Mouse (Mus musculus): ENCODE measurements at regions not wholly inside any gene's neighbourhood (a gene's known extent, or its start where the extent isn't known, plus 50 kb on each side); places are given as distances from the start of the nearest gene placed in this dataset.

DNA sequence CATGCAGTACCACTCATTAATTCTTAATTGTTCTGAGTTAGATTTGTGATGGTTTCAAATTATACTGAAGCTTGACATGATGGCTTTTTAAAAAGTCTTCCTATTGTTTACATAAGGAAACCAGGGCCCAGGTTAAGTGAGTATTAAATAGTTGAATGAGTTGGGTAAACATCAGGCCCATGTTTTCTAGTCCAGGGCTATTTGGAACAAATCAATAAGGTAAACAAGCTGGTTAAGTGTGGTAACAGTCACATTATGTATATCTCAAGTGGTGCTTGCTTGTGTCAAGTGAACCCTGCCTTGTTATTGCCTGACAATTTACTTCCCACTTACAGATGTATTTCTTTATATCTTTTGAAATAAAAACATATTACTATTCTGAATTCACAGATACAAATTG, 144.7 kb upstream of the Ubash3b start:
- no peak for TF ChIP-seq POLR2A (IDR thresholded peaks at IDR 0.05; ENCODE audit: insufficient read depth, low read depth, low read length)
- no peak for TF ChIP-seq CTCF (IDR thresholded peaks at IDR 0.05; ENCODE audit: insufficient read depth, low read depth, low read length)
- H3K4me3 ChIP-seq (ENCODE audit: insufficient read depth, low read depth, low read length): no peak overlapping the region
- H3K4me1 ChIP-seq (ENCODE audit: control insufficient read depth, insufficient read depth, low read length): peaks cover 4% of the 10 kb centered on the region; the same call in 1 of the 2 replicates
- H3K27ac ChIP-seq (ENCODE audit: insufficient read depth, low read depth, low read length): no peak overlapping the region

DNA sequence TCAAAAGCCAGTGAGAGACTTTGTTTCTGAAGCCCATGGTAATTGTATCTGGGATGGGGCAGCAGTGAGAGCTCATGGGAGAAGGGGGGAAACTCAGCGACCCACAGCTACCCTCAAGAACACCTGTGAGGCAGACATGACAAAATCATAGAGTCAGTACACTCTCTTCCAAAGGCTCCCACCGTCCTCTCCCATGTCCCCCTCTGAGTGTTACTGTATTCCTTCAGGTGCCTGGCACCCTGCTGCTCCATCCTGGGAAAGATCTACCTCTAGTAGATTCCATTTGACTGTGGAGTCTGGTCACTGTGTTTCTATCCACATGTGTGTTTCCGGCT, 142.0 kb upstream of the Ubash3b start:
- H3K4me1 ChIP-seq (ENCODE audit: control insufficient read depth, insufficient read depth, low read length): peaks cover 4% of the 10 kb centered on the region; the same call in 1 of the 2 replicates
- H3K27ac ChIP-seq (ENCODE audit: insufficient read depth, low read depth, low read length): no peak overlapping the region
- no peak for TF ChIP-seq POLR2A (IDR thresholded peaks at IDR 0.05; ENCODE audit: insufficient read depth, low read depth, low read length)
- no peak for TF ChIP-seq CTCF (IDR thresholded peaks at IDR 0.05; ENCODE audit: insufficient read depth, low read depth, low read length)
- WGBS: 36% methylated on average over 3 of the region's 3 CpGs
- no peak overlapping the region for H3K4me3 ChIP-seq (ENCODE audit: insufficient read depth, low read depth, low read length)

- 20% methylated on average over 8 of the region's 8 CpGs for WGBS
- H3K27ac ChIP-seq (ENCODE audit: insufficient read depth, low read depth, low read length): no peak overlapping the region
- TF ChIP-seq POLR2A (IDR thresholded peaks at IDR 0.05; ENCODE audit: insufficient read depth, low read depth, low read length): no peak
- no peak for TF ChIP-seq CTCF (IDR thresholded peaks at IDR 0.05; ENCODE audit: insufficient read depth, low read depth, low read length)
- H3K4me3 ChIP-seq (ENCODE audit: insufficient read depth, low read depth, low read length): no peak overlapping the region
- H3K4me1 ChIP-seq (ENCODE audit: control insufficient read depth, insufficient read depth, low read length): peaks cover 4% of the 10 kb centered on the region; the same call in 1 of the 2 replicates
These were observed 141.5 kb upstream of the Ubash3b start for GRCm38 (mm10) chr9:41302809-41303493.

DNA sequence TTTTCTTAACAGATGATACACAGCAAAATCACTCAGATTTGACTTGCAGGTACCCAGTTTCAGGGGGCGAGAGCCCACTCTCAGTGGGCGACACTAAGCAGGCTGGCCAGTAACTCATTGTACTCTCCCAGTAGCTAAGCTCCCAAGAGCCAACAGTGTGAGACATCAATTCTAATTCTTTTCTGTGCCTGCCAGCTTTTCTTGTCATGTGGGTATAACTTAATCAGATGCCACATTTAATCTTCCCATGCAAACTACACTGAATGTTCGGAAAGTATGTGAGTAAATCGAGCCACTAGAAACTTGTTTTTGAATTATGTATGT, 124.6 kb upstream of the Ubash3b start:
- no peak for TF ChIP-seq CTCF (IDR thresholded peaks at IDR 0.05; ENCODE audit: insufficient read depth, low read depth, low read length)
- TF ChIP-seq POLR2A (IDR thresholded peaks at IDR 0.05; ENCODE audit: insufficient read depth, low read depth, low read length): no peak
- Histone ChIP-seq H3K27ac (ENCODE audit: insufficient read depth, low read depth, low read length) (no peak overlapping the region), H3K4me1 (ENCODE audit: control insufficient read depth, insufficient read depth, low read length) (no peaks in the 10 kb centered on the region), H3K4me3 (ENCODE audit: insufficient read depth, low read depth, low read length) (no peak overlapping the region)
- WGBS: 82% methylated on average over 4 of the region's 4 CpGs

DNA sequence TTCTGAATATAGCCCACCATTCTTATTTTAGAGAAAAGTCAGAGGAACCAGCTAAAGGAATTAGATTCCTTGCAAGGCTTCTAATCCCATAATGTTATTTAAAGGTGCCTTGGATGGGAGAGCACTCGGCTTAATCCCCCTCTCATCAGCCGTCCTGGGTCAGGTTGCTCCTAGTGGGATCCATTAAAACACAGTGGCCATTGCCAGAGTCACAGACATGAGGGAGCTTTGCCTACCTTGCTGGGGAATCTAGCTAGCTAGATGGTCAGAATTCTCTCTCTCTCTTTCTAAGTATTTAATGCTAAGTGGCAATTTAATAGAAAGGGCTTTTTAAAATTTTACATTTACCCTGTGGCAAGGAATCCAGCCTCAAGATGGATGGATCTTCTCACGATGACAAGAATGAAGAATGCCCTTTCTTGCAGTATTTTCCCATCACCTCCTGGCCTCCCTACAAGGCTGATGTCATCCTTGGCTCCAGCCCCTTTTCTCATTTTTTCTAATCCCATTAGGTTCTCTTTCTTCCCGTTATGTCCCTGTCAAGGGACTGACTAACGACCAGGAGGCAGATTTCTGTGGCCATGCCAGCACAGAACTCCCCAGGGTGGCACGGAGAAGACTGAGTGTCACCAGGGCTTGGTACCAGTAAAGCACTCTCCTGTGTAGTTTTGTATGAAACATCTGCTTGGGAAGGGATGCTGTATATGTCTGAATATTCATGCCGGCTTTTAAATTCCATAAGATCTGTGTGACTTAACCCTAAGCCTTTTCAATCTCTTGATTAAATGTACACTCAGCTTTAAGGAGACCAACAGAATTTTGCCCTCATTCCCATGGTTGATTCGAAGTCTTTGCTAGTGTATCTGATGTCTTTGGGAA, 124.0 kb upstream of the Ubash3b start:
- H3K4me3 ChIP-seq (ENCODE audit: insufficient read depth, low read depth, low read length): no peak overlapping the region
- no peak for TF ChIP-seq CTCF (IDR thresholded peaks at IDR 0.05; ENCODE audit: insufficient read depth, low read depth, low read length)
- no peak for TF ChIP-seq POLR2A (IDR thresholded peaks at IDR 0.05; ENCODE audit: insufficient read depth, low read depth, low read length)
- H3K27ac ChIP-seq (ENCODE audit: insufficient read depth, low read depth, low read length): no peak overlapping the region
- 54% methylated on average over 8 of the region's 8 CpGs for WGBS
- no peaks in the 10 kb centered on the region for H3K4me1 ChIP-seq (ENCODE audit: control insufficient read depth, insufficient read depth, low read length)

- TF ChIP-seq CTCF (IDR thresholded peaks at IDR 0.05; ENCODE audit: insufficient read depth, low read depth, low read length) (no peak), POLR2A (IDR thresholded peaks at IDR 0.05; ENCODE audit: insufficient read depth, low read depth, low read length) (no peak)
- peaks cover 10% of the 10 kb centered on the region for H3K4me1 ChIP-seq (ENCODE audit: control insufficient read depth, insufficient read depth, low read length)
- WGBS: 88% methylated on average over 2 of the region's 2 CpGs
- no peak overlapping the region for H3K4me3 ChIP-seq (ENCODE audit: insufficient read depth, low read depth, low read length)
- no peak overlapping the region for H3K27ac ChIP-seq (ENCODE audit: insufficient read depth, low read depth, low read length)
These were observed 116.2 kb upstream of the Ubash3b start for GRCm38 (mm10) chr9:41277726-41278125.

DNA sequence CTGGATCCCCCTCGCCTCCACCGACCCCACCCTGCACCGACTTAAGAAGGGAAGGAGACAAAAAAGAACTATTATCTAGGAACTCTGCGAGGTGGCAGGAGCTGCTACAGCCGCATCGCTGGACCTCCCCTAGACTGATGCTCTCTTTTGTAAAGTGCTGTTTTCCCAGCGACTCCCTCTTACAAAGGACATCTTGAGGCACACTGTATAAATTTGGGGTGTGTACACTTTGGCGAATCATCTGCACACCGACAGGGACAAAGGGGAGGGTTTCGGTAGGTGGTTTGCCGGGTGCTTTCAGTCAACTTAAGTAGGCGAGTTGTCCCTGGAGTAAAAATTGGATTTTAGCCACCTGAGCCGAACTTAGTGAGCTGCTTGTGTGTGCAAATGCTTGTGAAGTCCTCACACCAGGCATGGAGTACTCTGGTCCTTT, 112.4 kb upstream of the Ubash3b start:
- TF ChIP-seq CTCF (IDR thresholded peaks at IDR 0.05; ENCODE audit: insufficient read depth, low read depth, low read length) (no peak), POLR2A (IDR thresholded peaks at IDR 0.05; ENCODE audit: insufficient read depth, low read depth, low read length) (no peak)
- Histone ChIP-seq H3K4me1 (ENCODE audit: control insufficient read depth, insufficient read depth, low read length) (peaks cover 10% of the 10 kb centered on the region), H3K4me3 (ENCODE audit: insufficient read depth, low read depth, low read length) (peak overlapping the region; percentile 35; the same call in 1 of the 2 replicates), H3K27ac (ENCODE audit: insufficient read depth, low read depth, low read length) (peak overlapping the region; percentile 13; the same call in 1 of the 2 replicates)
- WGBS: 5% methylated on average over 13 of the region's 13 CpGs

DNA sequence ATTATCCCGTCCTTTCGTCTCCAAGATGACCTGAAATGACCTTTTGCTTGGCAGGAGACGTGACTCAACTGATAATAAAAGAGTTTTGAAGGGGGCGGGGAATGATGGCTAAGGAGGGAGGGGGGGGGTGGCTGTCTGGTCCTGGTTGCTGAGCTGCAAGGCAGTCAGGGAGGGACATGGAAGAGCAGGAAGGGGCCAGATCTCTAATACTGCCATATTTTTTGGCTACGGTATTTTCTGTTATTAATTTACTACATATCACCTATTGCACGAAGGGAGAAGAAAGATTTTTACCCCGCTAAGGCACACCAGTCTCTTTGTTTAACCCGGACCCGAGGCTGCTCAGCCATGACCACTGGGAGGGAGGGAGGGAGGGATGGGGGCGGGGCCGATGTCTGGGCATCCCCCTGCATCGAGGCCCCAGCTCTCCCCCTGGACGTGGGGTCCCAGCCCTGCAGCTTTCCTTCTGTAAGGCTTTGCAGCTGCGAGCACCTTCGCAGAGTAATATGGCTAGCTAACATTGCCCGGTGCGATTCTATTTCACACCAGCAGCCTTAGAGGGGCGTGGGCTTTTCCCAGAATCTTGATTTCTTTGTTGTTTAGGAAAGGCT, 111.8 kb upstream of the Ubash3b start:
- Histone ChIP-seq H3K27ac (ENCODE audit: insufficient read depth, low read depth, low read length) (peak overlapping the region; percentile 13; the same call in 1 of the 2 replicates), H3K4me3 (ENCODE audit: insufficient read depth, low read depth, low read length) (peak overlapping the region; percentile 35), H3K4me1 (ENCODE audit: control insufficient read depth, insufficient read depth, low read length) (peaks cover 10% of the 10 kb centered on the region)
- TF ChIP-seq CTCF (IDR thresholded peaks at IDR 0.05; ENCODE audit: insufficient read depth, low read depth, low read length) (no peak), POLR2A (IDR thresholded peaks at IDR 0.05; ENCODE audit: insufficient read depth, low read depth, low read length) (no peak)
- under 1% methylated on average over 18 of the region's 18 CpGs for WGBS

DNA sequence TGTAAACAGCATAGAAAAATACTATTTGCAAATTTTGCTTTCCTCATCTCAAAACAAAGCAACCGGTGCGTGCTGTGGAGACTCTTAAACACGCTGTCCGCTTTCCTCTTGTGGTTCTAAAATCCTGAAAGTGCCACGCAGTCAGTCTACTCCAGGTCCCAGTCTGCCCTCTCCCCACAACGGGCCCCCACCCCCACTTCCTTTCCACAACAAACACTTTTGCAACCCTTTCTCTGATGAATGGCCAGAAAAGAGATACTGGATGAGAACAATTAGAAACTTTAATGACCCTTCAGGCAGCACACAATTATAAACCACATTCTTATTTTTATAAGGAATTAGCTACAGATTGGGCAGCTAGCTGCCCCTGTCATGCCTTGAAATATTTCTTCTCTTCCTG, 111.1 kb upstream of the Ubash3b start:
- WGBS: 20% methylated on average over 6 of the region's 6 CpGs
- H3K27ac ChIP-seq (ENCODE audit: insufficient read depth, low read depth, low read length): no peak overlapping the region
- H3K4me3 ChIP-seq (ENCODE audit: insufficient read depth, low read depth, low read length): no peak overlapping the region

More for the DNA sequence above, 111.1 kb upstream of the Ubash3b start:
- H3K4me1 ChIP-seq (ENCODE audit: control insufficient read depth, insufficient read depth, low read length): peaks cover 10% of the 10 kb centered on the region
- no peak for TF ChIP-seq CTCF (IDR thresholded peaks at IDR 0.05; ENCODE audit: insufficient read depth, low read depth, low read length)
- no peak for TF ChIP-seq POLR2A (IDR thresholded peaks at IDR 0.05; ENCODE audit: insufficient read depth, low read depth, low read length)
